Mouse (Mus musculus): ENCODE measurements around the gene Tpx2.

Tpx2 gene

DNA sequence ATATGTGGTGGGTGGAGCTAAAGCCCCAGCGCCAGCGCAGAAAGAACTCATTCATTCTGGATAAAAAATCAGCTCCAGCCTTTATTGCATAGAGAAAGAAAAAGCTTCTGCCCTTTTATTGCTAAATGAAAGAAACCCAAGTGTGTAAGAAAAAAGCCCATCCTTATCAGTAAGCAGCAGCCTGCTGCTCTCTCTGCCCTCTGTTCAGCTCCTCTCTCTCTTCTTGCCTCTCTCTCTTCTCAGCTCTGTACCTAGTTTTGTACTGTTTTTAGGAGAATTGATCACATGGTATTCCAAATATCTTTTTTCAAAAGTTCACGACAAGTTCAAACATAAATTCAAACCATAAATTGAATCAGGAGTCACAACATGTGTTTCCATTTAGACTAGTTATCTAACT, 30.5 kb downstream of the Tpx2 start:
- DNase-seq = no peak

DNA sequence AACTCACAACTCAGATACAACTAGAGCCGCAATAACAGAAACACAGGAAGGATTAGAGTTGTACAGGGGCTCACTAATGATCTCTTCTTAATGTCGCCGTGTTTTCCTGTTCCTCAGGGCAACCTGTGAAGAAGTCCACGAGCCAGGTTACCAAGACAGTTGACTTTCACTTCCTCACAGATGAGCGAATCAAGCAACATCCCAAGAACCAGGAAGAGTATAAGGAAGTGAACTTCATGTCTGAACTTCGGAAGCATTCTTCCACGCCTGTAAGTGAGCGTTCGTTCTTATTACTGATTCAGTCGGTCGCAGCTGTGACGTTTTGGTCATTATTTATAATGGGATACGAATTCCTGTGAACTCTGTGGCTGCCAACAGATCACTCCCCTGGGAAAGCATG, 33.1 kb downstream of the Tpx2 start:
- no peak for DNase-seq

DNA sequence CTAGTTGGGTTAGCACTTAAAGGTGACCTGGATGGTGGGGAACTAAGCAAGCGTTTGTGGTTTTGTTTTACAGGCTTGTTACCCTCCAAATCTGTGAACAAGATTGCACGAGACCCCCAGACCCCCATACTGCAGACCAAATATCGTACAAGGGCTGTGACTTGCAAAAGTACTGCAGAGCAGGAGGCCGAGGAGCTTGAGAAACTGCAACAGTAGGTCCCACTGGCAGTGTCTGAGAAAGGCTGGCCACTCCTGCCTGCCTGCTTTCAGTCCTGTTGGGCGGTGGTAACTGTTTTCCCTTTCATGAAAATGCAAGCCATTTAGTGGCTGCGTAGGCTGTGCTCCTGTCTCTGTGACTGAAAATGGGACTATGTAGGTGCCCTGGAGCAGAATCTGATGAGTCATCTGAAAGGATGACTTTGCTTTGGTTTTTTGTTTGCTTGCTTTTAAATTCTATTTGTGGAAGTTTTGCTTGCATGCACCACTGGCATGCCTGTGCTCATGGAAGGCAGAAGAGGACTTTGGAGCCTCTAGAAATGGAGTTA, 36.4 kb downstream of the Tpx2 start:
- DNase-seq = peak; percentile 65

DNA sequence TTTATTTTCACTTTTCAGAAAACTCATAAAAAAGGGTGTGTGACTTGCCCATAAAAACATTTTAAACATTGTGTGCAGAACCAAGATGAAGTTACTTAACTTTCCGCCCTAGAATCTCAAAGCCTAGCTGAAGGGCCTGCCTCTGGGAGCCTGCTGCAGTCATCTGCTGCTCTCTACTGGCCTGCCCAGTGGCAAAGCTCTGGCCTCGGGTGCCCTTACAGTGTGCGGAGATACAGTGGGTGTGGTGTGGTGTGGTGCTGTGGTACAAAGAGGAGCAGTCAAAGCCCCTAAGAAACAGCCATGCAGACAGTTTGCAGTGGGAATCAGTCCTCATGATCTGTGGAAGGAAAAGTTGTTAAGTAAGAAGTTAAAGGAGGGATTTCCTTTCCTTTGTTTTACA, 39.5 kb downstream of the Tpx2 start:
- DNase-seq = no peak

DNA sequence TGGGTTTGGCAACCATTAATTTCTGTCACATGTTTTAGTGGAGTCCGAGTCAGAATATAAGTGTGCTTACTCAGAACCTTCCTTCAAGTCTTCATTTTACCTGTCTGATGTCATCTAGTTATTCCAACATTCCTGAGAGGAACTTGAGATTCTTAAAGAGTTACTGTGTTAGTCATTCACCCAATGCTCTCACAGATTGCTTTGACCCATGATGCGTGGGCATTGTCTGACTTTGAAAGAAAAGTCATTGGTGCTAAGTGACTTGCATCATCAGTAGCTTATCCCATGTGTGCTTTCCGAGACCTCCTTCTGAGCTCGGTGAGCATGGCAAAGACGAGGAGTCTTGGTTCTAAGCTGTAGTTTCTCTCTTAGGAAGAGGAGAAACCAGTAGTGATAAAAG, 41.0 kb downstream of the Tpx2 start:
- DNase-seq = no peak

DNA sequence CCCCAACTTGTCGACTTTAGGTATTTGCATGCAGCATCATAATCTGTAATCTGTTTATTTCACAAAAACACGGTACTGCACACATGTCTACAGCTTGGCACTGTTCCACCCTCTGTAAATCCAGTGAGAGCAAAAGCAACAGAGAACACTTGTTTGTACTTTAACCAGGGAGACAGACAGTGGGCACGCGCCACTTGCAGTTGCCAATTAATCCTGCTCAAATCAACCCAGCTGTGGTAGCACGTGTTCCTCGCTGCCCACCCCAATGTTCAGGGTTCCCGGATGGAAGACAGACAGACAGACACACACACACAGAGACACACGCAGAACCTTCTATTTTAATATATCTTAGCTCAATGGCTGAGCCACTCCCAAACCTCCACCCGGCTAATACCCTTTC, 48.1 kb downstream of the Tpx2 start:
- no peak for DNase-seq

DNA sequence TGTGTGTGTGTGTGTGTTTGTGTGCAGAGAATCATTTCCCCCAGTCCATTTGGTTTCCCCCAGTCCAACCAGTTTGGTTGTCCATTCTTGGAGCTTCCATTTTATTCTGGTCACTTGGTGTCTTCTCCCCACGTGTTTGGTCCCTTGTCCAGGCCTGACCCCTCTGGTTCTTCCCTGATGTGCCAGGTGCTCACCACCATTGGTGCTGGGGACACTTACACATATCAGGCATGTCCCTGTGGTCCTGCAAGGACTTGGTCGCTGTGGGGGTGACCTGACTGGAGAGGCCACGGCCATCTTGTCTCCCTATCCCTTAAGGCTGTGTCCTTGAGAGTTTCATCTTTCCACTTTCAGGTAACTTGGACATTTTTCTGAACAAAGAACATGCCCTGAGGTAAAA, 49.2 kb downstream of the Tpx2 start:
- no peak for DNase-seq

DNA sequence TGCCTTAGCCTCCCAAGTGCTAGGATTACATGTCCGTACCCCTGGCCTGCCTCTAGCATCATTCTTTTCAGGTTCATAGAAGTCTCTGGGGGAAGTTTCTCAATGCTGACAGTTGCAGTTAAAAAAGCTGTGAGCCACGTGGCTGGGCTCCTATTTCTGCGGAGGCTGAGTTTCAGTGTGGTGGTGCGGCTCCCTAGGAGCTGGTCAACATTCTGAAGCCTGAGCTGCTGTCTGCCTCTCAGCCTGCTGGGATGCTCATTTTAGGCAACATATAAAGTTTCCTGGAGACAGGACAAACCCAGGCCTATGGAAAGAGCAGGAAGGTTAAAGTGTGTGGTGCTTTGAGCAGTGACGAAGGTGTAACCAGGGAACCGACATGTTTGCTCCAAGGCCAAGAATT, 51.2 kb downstream of the Tpx2 start:
- DNase-seq = no peak

DNA sequence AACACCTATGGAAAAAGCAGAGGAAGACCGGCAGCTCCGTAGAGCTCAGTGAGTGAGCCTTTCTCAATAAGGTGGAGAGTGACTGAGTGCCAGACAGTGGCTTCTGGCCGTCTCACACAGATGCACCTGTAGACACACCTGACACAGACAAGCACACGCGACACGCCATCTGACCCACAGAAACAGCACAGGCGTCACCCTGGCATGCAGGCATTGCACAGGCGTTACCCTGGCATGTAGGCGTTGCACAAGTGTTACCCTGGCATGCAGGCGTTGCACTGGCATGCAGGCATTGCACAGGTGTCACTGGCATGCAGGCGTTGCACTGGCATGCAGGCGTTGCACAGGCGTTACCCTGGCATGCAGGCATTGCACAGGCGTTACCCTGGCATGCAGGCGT, 53.5 kb downstream of the Tpx2 start:
- no peak for DNase-seq

DNA sequence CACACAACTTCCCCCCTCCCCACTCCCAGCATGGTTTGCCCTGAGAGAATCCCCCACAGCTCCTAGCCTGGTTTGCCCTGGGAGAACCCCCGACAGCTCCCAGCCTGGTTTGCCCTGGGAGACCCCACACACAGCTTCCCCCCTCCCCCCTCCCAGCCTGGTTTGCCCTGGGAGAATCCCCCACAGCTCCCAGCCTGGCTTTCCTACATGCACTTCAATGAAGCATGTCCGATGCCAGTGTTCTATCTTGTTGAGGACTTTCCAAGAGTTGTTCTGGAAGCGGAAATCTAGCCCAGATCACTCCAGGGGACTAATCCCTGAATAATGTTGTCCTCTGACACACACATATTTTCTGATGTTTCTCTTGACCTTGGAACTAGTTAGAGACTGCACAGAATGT, 54.9 kb downstream of the Tpx2 start:
- DNase-seq = no peak

DNA sequence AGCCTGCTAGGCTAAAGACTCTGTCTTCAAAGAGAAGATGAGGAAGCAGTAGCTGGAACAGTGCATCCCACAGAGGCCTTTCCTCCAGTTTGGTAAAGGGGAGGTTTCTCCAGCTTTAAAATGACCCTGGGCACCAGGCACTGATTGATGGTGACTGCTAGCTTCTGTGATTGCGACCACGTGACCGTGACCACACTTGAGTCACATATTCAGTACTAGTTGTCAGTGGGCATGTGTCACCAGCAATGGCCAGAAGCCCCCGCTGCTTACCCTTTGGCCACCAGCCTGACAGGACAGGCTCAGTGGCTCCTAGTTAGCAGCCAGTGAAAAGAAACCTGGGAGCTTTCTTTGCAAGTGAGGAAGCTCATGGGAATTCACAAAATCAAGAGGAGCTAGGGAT, 55.8 kb downstream of the Tpx2 start:
- DNase-seq = no peak

DNA sequence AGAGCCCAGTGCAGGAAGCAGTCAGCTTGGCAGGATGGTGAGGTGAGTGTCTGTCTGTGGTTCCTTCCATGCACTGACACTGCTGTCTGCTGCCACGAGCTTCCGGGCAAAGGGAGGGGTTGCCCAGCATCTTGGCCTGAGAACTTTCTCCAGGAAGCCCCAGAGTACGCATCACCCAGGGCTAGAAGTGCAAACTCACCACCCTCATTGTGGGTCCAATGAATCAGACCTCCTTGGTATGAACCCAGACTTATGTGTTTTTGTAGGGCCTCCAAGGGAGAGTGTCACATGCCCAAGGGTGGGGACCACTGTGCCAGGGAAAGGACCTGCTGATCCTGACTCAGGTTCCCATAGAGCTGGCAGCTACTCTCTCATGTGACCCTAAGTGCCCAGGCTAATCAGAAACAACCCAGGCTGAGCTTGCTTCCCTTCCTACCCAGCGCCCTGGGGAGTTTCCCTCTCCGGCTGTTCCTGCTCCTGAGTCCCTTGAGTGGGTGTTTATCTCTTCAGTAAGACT, 56.4 kb downstream of the Tpx2 start:
- DNase-seq = no peak

DNA sequence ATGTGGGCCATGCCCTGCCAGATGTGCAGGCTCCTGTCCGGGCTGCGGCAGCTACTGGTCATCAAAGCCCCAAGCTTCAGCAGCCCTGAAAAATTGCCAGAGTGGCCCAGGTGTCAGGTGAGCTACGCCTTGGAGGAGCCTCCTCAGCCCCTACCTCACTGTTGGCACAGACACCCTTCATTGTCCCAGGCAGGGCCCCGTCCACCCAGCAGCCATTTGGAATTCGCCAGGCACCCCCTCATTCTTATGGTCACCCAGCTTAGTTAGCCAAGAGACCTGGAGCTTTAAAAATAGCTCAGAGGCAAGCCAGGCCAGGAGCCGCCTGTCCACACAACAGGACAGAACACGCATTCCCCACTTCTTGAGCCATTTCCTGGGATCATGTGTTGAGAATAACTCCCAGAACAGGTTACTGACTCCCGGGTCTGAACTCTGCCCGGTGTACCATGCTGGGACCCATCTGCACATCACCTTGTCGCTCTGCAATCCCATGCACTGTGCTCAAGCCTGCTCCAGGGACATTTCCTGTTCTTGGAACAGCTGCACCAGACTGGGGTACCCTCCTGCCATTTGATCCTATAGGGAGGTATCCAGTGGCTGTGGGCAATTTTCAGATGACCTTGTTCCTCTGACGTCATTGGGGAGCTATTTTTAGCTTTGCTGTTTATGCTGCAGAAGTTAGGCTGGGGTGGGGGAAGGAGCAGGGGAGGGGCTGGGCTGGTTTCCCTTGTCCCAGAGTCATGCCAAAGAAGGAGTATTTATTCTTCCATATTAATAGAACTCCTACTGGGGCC, 57.5 kb downstream of the Tpx2 start:
- DNase-seq = no peak

DNA sequence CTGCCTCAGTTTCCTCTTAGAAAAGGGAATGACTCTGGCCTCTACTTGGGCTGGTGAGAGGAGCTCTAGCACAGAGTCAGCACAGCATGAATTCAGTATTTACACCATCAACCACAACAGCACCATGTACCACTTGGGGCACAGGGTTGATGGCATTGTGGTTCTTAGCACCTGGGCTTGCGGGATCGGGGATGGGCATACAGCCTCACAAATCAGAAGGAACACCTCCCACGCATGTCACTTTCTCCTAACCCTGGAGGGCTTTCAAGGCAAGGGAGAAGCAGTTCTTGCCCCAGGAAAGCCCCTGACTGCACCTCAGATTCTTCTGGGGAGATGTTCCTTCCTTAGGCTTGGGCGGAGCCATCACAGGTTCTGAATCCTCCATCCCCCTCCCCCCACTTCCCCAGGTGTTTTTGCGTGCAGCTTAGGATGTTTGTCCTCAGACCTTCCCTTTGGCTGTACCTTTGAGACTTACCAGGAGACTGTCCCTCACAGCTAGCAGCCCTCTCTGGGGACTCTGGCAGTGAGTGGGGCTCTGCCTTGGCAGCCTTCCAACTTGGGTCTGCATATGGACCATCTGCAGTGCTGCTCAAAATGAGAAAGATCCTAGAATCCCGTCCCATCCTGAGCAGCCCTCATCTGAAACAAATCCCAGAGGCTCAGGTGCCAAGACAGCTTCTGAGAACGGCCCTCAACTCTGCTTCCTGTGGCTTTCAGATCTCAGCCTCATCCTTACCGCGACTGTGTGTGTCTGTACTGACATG, 58.7 kb downstream of the Tpx2 start:
- no peak for DNase-seq

DNA sequence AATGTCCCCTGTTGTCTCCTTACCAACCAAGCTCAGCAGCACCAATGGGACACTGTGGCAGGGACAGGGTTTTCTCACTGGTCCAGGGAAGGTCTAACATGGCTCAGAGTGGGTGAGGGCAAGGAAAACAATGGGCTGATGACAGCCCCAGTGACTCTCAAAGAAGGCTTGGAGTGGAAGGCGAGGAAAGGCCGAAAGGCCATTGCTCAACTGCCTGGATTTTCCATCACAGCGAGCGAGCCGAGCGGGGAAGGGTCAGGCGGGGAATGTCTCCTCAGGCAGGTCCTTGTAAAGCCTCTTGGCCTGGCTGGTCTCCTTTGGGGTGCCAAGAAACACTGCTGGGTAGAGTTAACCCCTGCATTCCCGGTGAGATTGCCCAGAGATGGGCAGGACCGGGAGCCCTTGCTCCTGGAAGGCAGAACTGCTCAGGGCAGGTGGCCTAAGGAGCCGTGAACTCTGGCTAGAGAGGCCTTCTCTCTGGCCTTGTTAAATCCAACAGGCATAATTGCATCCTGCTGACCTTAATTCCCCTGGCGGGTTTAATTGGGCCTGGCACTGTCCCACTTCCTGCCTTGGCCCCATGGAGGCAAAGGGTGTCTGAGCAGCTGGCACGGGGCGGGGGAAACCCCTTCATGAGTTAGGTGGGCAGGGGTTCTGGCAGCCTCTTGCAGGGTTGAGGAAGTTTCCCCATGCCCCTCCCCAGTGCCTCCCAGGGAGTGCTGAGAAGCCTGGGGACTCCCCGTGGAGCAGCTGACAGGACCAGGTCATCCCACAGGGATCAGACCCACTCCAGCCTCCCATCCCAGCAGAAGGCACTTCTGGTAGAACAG, 59.6 kb downstream of the Tpx2 start:
- DNase-seq = no peak

DNA sequence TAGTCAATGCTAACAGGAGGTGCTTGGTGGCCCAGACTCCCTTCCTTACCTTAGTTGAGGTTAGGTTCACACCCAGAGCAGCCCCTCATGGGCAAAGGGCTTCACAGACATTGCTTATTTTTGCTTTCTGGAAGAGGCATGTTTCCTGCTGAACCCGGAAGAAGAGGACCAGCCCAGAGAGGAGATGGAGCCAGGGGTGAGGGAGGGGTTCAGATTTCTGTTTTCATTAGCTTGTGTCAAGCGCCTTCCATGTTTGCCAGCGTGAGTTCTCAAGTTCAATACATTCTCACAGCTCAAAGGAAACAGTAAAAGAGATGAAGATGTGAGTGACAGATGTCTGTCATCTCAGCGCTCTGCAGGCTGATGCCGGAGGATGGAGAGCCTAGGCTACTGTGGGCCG, 62.1 kb downstream of the Tpx2 start:
- DNase-seq = no peak

DNA sequence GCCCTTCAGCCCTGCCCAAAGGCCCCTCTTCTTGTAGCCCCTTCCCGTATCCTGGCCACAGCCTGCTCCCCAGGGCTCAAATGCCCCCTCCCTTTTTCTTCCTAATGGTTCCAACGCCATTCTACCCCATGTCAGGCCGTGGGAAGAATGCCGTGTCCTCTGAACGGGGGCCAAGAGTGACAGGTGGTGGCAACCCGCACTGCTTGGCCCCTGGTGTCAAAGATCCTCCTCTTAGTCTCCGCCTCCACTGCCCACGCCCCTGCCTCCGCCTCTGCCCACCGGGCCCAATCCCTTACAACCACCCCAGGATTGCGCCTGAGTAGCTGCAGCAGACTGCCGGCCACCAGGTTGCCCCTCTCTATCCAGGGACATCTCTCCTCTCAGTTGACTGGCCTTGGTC, 63.3 kb downstream of the Tpx2 start, which contains the start of gene Mylk2:
Mylk2 (plus strand) TSS at position 322 of the 400 bp plus-strand sequence.
- DNase-seq = no peak

DNA sequence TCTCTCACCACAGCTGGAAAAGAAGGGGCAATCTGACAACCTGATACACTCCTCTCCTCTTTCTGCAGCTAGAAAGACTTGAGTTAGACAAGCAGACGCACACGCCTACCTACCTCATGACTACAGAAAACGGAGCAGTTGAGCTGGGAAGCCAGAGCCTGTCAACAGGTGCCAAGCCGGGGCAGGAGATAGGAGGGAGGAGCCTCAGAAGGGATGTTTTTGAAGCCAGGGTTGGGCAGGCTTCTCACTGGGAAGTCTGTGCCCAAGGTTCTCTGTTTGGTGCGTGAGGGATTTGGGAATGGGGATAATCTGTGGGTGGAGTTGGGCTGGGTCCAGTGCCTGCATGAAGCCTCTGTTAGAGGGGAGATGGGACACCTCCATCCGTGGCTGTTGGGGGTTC, 63.7 kb downstream of the Tpx2 start:
- DNase-seq = no peak

DNA sequence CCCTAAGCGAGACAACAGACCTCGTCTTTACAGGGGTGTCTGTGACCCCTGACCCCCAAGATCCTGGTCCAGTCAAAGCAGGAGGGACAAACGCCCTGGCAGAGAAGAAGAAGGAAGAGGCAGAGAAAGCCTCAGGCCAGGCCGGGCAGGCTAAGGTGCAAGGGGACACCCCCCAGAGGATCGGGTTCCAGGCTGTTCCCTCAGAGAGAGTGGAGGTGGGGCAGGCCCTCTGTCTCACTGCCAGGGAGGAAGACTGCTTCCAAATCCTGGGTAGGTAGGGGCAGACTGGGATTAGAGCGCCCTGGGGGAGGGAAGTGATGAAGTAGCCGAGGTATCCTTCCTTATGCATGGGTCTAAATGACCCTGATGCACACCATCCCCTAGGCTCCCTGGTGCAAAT, 65.7 kb downstream of the Tpx2 start:
- DNase-seq = no peak

DNA sequence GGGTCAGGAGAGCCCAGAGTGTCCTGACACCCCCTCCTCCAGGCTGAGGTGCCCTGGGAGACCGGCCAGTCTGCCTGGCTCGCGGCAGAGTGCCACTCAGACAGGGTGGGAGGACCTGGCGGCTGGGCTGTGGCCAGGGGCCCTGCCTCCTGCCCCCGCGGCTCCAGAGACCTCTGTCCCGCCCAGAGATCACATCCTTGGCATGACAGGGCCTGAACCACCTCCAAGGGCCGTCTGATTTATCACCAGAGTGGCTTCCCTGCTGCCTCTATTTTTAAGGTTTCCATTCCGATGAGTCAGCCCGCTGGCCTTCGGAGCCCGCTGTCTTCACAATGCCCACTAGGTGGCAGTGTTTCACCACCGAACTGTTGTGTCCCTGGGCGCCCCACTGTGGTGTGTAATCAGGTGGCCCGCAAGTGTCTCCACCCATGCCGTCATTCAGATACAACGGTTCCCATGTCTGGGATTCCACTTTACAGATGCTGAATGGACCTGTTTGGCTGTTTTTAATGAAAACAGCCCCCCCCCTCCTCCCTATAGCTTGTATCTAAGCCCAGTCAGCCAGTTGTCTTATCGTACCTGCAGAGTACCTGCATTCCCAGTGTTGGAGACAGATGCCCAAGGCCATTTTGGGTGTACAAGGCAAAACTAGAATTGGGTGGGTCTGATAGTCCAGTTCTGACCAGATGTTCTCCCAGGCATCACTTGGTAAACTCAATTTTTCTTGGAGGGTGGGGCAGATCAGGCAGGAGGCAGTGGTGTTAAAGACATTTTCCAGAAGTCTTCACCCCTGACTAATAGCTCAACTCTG, 66.8 kb downstream of the Tpx2 start:
- DNase-seq = peak; percentile 71

DNA sequence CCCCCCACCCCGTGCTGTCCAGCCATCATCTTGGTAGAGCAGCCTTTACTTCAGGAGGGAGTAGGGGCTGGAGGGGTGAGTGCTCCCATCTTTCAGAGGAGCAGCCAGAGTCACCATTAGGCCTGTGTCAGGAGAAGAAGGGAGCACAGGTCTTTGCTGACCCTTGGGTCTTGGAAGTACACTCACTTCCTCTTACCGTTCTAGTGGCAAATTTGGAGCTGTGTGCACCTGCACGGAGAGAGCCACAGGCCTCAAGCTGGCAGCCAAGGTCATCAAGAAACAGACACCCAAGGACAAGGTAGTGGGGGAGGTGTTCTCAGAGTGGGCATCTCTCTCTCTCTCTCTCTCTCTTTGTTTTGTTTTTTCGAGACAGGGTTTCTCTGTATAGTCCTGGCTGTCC, 67.7 kb downstream of the Tpx2 start:
- no peak for DNase-seq

DNA sequence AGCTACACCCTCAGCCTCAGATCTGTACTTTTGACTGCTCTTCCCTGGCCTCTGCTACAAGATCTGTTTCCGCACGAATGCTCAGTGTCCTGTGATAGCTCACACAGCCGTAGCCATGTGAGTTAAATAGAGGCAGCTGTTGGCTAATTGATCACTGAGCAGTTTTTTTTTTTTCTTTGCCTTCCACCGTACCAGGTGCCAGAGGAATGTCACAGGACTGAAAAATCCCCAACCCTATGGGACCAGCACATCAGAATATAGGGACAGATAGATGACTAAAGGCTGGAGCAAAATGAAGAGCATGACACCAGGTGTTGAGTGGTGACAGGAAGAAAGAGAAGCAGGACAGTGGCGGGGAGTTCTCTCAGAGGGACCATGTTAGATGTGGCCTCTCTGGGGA, 68.3 kb downstream of the Tpx2 start:
- no peak for DNase-seq

All from layer of hippocampus, adult 9-11 months (tissue).